9 mouse cellular contexts compared by ENCODE assay signal in the genomic region with DNA sequence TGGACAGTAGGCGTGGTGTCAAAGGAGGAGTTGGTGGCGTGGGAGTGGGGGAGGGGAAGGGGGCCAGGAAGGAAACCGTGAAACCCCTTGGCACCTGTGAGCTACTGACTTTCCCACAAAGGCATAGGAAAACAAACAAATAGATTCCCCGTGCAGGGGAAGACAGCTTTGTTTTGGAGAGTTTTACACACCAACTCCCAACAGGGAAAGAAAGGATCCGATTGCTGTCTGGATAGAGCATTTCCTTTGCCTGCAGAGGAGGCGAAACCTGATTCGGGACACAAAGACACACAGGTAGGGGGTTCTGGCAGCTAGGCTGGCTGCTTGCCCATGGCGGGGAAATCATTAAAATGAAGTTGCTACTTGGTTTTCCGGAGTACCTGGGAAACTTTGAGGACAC.
DNase-seq lines count a peak whose midpoint lies in the region; ATAC-seq lines count a peak whose summit lies in the region.
"Had no signal": no experiment of that assay in that cellular context is flagged by ENCODE, and none has a peak within 500 bp of the region (broad histone marks: within the 10 kb centered on the region; RNA-seq: fewer than 3 reads in every experiment).

No protein-coding gene starts in this region.

- DNase-seq in midbrain, embryonic 11.5 days (ENCODE audit: low spot score, missing footprints): peak; percentile 82
- DNase-seq in midbrain, embryonic 10.5 days (ENCODE audit: low spot score): no peak
- DNase-seq in heart, postnatal 14 days: peak; percentile 3 to 5
- peak; percentile 33 to 71 for DNase-seq in kidney, postnatal 36 days
- DNase-seq in spleen, adult 18-20 months: no peak
- DNase-seq in spleen, postnatal 14 days (ENCODE audit: low spot score in 2 of 2): no peak
- DNase-seq in adrenal gland, adult (ENCODE audit: inconsistent age in 2 of 2, low spot score in 1 of 2): no peak

- H3K4me2 ChIP-seq in midbrain, embryonic 11.5 days: no peak overlapping the region
- peak overlapping the region; percentile 33 for H3K4me2 ChIP-seq in neural tube, embryonic 13.5 days

- no peaks in the 10 kb centered on the region; the same call in 1 of the 2 replicates for H3K4me1 ChIP-seq in midbrain, embryonic 11.5 days (ENCODE audit: control insufficient read depth, insufficient read depth, low read length)
- H3K4me1 ChIP-seq in midbrain, embryonic 10.5 days: peaks cover 8% of the 10 kb centered on the region
- peaks cover 13% of the 10 kb centered on the region; the same call in 1 of the 2 replicates for H3K4me1 ChIP-seq in neural tube, embryonic 13.5 days (replicated peaks)

- intact Hi-C loops in heart, postnatal 14 days (cut with DNase I): no loop called here

- H3K9ac ChIP-seq in midbrain, embryonic 11.5 days (ENCODE audit: low read length): no peak overlapping the region
- H3K9ac ChIP-seq in neural tube, embryonic 13.5 days: no peak overlapping the region

- ATAC-seq in midbrain, embryonic 11.5 days (ENCODE audit: low FRiP score): no peak
- ATAC-seq in neural tube, embryonic 13.5 days (ENCODE audit: low read depth): no peak

- no peak overlapping the region for H3K27ac ChIP-seq in midbrain, embryonic 11.5 days (ENCODE audit: low read depth, low read length)
- no peak overlapping the region for H3K27ac ChIP-seq in midbrain, embryonic 10.5 days (replicated peaks)
- no peak overlapping the region for H3K27ac ChIP-seq in neural tube, embryonic 13.5 days (replicated peaks)

- H3K36me3 ChIP-seq in midbrain, embryonic 11.5 days (ENCODE audit: control insufficient read depth, insufficient read depth, low read length): no peaks in the 10 kb centered on the region
- H3K36me3 ChIP-seq in midbrain, embryonic 10.5 days: no peaks in the 10 kb centered on the region
- H3K36me3 ChIP-seq in neural tube, embryonic 13.5 days: no peaks in the 10 kb centered on the region
- H3K36me3 ChIP-seq: G1E had no signal

- H3K27me3 ChIP-seq in midbrain, embryonic 11.5 days (ENCODE audit: control insufficient read depth, insufficient read depth, low read length): no peaks in the 10 kb centered on the region
- no peaks in the 10 kb centered on the region for H3K27me3 ChIP-seq in midbrain, embryonic 10.5 days (ENCODE audit: low read depth, poor library complexity, severe bottlenecking)
- no peaks in the 10 kb centered on the region for H3K27me3 ChIP-seq in neural tube, embryonic 13.5 days

- WGBS in midbrain, embryonic 11.5 days: 20% methylated on average over 9 of the region's 9 CpGs
- 22% methylated on average over 9 of the region's 9 CpGs for WGBS in midbrain, embryonic 10.5 days
- WGBS in neural tube, embryonic 13.5 days: 14% methylated on average over 9 of the region's 9 CpGs

- H3K4me3 ChIP-seq in midbrain, embryonic 11.5 days (ENCODE audit: low read depth, low read length): no peak overlapping the region
- no peak overlapping the region for H3K4me3 ChIP-seq in midbrain, embryonic 10.5 days
- no peak overlapping the region for H3K4me3 ChIP-seq in neural tube, embryonic 13.5 days

- no peaks in the 10 kb centered on the region for H3K9me3 ChIP-seq in midbrain, embryonic 11.5 days (ENCODE audit: control insufficient read depth, low read length)
- H3K9me3 ChIP-seq in midbrain, embryonic 10.5 days (replicated peaks): no peaks in the 10 kb centered on the region
- H3K9me3 ChIP-seq in neural tube, embryonic 13.5 days: no peaks in the 10 kb centered on the region
- H3K9me3 ChIP-seq: G1E had no signal

Comparison
In these comparisons a context has a peak if more than half of its experiments do, and no peak if none do; other contexts are left out.
1. DNase-seq: peak in midbrain, embryonic 11.5 days (single experiment), heart, postnatal 14 days (2 of 2) and kidney, postnatal 36 days (2 of 2); none in midbrain, embryonic 10.5 days (single experiment), spleen, adult 18-20 months (0 of 2), spleen, postnatal 14 days (0 of 2) and adrenal gland, adult (0 of 2).